Mouse (Mus musculus) heart, adult 2 months (tissue): ENCODE data around the gene Eml2. TPM values are rescaled to one million over a fixed set of nuclear protein-coding genes. Genes with fewer than 3 reads are reported as not detected.
A peak's percentile ranks its signal among the peaks of the same experiment; 100 is the strongest.

Source experiments
- DNase-seq, 2 experiments: peaks; one replicate each; pipeline ENCODE4 v3.0.0; 2021
- H3K27ac ChIP-seq: fragments of 200-600 bp; 2 replicates; pipeline ENCODE4 v1.8.1; 2022
- H3K27me3 ChIP-seq: fragments of 200-500 bp; 2 replicates; pipeline ENCODE4 v1.6.1; 2012; ENCODE audit warnings: mild to moderate bottlenecking, low read length, inconsistent platforms, mixed read lengths; ENCODE audit not compliant: control insufficient read depth, insufficient read depth
- H3K36me3 ChIP-seq: fragments of 200-500 bp; 2 replicates; pipeline ENCODE4 v1.6.1; 2012; ENCODE audit warnings: low read length, inconsistent platforms; ENCODE audit not compliant: control insufficient read depth, insufficient read depth
- H3K4me1 ChIP-seq: fragments of 200-500 bp; 2 replicates; pipeline ENCODE4 v1.6.1; 2011; ENCODE audit warnings: low read length; ENCODE audit not compliant: control insufficient read depth, insufficient read depth
- H3K4me3 ChIP-seq: fragments of 200-600 bp; 2 replicates; pipeline ENCODE4 v1.8.1; 2022
- H3K79me2 ChIP-seq: fragments of 200-500 bp; replicated peaks from 2 replicates; pipeline ENCODE4 v1.6.1; 2012; ENCODE audit warnings: mild to moderate bottlenecking, inconsistent platforms, low read length, moderate library complexity, mixed read lengths; ENCODE audit not compliant: control insufficient read depth, insufficient read depth
- H3K9ac ChIP-seq: fragments of 200-500 bp; 2 replicates; pipeline ENCODE4 v1.6.1; 2012; ENCODE audit warnings: low read depth, mild to moderate bottlenecking, control low read depth, inconsistent platforms, low read length, mixed read lengths
- CTCF ChIP-seq: fragments of 200-600 bp; IDR thresholded peaks from 2 replicates; pipeline ENCODE4 v1.8.1; 2022; ENCODE audit warnings: antibody characterized with exemption, mild to moderate bottlenecking, moderate library complexity
- EP300 ChIP-seq: fragments of 200-500 bp; IDR thresholded peaks from 2 replicates; pipeline ENCODE4 v1.6.1; 2011; ENCODE audit warnings: low read depth, low read length, control low read depth; ENCODE audit not compliant: insufficient read depth
- POLR2A ChIP-seq: fragments of 200-500 bp; IDR thresholded peaks from 2 replicates; pipeline ENCODE4 v1.6.1; 2011; ENCODE audit warnings: mild to moderate bottlenecking, low read depth, low read length, control low read depth; ENCODE audit not compliant: insufficient read depth
- WGBS: fragments of 180-500 bp; shearing (Covaris S2); methylation state at CpG from one replicate; pipeline ENCODE4 v1.1.7; 2018; 5-methylcytosine and 5-hydroxymethylcytosine counted together
- intact Hi-C: fragments of 180-260 bp; cut with DNase I; formaldehyde crosslinking; loops from one replicate; pipeline ENCODE4 v1.15.1; 2025
- polyA plus RNA-seq: library from polyadenylated mRNA; depleted of rRNA; stranded (reverse); fragments of >200 nt; gene quantifications from 2 replicates; pipeline ENCODE4 v1.2.3, GENCODE M21; 2012
- total RNA-seq, 2 experiments: library from RNA; stranded (reverse); gene quantifications; 2 replicates each; pipeline ENCODE4 v1.2.3; 2021

Eml2 gene
- total and polyA plus RNA-seq, 3 experiments = 35.6 to 38.8 (median 38.7) TPM

DNA sequence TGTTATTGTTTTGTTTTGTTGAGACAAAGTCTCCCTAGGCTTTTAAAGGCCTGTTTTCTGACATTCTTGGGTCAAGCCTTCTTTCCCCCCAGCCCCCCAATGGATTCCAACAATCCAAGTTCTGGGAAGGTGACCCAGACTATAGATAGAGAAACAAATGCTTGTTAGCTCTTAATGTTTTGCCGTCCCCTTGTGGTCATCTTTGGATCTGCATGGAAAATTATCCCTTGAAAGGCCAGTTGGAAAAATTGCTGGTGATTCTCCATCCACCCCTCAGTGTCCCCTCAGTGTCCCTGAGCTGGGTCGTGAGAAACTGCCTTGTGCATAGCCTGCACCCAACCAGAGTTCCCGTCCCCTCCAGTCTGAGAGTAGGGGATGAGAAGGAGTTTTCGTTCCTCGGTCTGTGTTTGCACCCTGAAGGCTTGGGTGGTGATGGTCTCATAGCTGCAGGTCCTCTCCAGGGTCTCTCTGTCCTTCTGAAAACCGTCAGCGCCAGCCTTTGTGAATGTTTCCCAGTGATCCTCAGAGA, 32.8 kb downstream of the Eml2 start:
- intact Hi-C loops = loop anchor here (1.0 to 5.0 kb wide), 2 partner anchors 31 to 52 kb away; no protein-coding TSS in a partner anchor
- TF ChIP-seq EP300 (no peak), CTCF (peak; percentile 89)
- Histone ChIP-seq H3K27me3 (no peaks in the 10 kb centered on the region; the same call in 1 of the 2 replicates), H3K79me2 (no peaks in the 10 kb centered on the region), H3K36me3 (no peaks in the 10 kb centered on the region), H3K27ac (no peak overlapping the region), H3K4me3 (no peak overlapping the region), H3K4me1 (peaks cover 3% of the 10 kb centered on the region), H3K9ac (no peak overlapping the region)
- 45% methylated on average over 7 of the region's 7 CpGs for WGBS
- no peak for DNase-seq

DNA sequence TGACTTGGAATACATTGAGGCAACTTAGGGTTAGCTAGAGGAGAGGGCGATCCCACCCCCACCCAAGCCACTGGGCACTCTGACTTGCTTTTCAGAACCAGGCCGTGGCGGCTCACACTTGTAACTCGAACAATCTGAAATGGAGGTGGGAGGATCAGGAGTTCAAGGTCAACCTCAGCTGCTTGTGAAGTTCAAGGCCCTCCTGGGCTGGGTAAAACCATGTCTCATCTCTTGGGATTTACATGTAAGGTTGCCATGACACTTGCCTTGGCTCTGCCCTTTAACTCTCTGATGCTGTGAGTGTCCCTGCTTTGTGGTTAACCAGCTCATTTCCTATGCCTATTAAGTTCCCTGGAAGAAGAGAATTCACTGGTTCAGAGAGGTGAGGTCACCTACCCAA, 33.3 kb downstream of the Eml2 start:
- Histone ChIP-seq H3K9ac (no peak overlapping the region), H3K27ac (no peak overlapping the region), H3K4me1 (peaks cover 3% of the 10 kb centered on the region), H3K27me3 (no peaks in the 10 kb centered on the region; the same call in 1 of the 2 replicates), H3K79me2 (no peaks in the 10 kb centered on the region), H3K4me3 (no peak overlapping the region), H3K36me3 (no peaks in the 10 kb centered on the region)
- intact Hi-C loops = loop anchor here (1.0 to 5.0 kb wide), 2 partner anchors 31 to 52 kb away; no protein-coding TSS in a partner anchor
- WGBS = 73% methylated on average over 4 of the region's 4 CpGs
- TF ChIP-seq EP300 (no peak), CTCF (no peak), POLR2A (no peak)
- DNase-seq = no peak

DNA sequence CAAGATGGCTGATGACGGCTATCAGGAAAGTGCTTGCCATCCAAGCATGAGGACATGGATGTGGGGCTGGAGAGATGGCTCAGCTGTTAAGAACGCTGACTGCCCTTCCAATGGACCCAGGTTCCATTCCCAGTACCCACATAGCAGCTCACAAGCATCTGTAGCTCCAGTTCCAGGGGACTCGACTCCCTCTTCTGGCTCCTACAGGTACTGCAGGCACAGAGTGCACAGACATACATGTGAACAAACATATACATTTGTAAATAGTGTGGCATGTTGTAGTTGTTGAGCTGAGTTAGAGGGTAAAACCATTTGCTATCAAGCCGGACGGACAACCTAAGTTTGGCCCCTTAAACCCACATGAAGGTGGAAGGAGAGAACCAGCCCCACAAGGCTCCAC, 33.8 kb downstream of the Eml2 start:
- H3K36me3 ChIP-seq = no peaks in the 10 kb centered on the region
- TF ChIP-seq CTCF = peak; percentile 50
- no peak for TF ChIP-seq EP300
- TF ChIP-seq POLR2A = no peak
- no peak overlapping the region for H3K4me3 ChIP-seq
- H3K79me2 ChIP-seq = no peaks in the 10 kb centered on the region
- H3K27ac ChIP-seq = no peak overlapping the region
- DNase-seq = no peak
- intact Hi-C loops = loop anchor here (5.0 kb wide), 1 partner anchor 62 kb away; the partner anchor contains the start of gene Vasp
- no peaks in the 10 kb centered on the region; the same call in 1 of the 2 replicates for H3K27me3 ChIP-seq
- 91% methylated on average over 5 of the region's 5 CpGs for WGBS
- peaks cover 3% of the 10 kb centered on the region for H3K4me1 ChIP-seq
- H3K9ac ChIP-seq = no peak overlapping the region

DNA sequence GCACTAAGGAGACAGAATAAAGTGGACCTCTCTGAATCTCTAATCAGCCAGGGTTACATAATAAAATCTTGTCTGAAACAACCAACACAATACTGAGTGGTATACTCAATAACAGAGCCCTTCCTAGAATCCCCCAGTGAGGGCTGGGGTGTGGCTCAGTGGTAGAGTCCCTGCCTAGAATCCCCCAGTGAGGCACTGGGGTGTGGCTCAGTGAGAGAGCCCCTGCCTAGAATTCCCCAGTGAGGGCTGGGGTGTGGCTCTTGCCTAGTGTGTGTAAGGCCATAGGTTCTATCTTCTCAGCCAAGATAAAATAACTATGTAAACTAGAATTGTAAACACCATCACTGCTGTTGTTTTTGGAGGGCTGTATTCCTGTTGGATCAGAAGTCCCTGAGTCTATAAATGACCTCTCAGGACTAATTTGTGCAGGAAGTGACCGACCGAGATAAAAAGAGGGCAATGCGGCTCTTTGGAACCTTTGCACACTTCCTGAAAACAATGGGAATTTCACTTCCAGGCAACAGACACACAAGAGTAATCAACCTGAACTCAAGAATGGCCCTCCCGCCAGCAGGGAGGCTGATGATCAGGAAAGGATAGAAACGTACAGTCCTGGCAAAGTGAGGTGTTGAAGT, 34.9 kb downstream of the Eml2 start:
- no peaks in the 10 kb centered on the region for H3K36me3 ChIP-seq
- WGBS = 39% methylated on average over 5 of the region's 5 CpGs
- H3K4me1 ChIP-seq = peaks cover 3% of the 10 kb centered on the region
- H3K27me3 ChIP-seq = no peaks in the 10 kb centered on the region; the same call in 1 of the 2 replicates
- peak overlapping the region; percentile 64 for H3K27ac ChIP-seq
- intact Hi-C loops = loop anchor here (5.0 kb wide), 1 partner anchor 61 kb away; the partner anchor contains the start of gene Vasp
- H3K9ac ChIP-seq = no peak overlapping the region
- no peaks in the 10 kb centered on the region for H3K79me2 ChIP-seq
- TF ChIP-seq CTCF = no peak
- no peak for TF ChIP-seq POLR2A
- no peak for TF ChIP-seq EP300
- H3K4me3 ChIP-seq = no peak overlapping the region
- peak in 1 of 2 experiments; percentile 30 for DNase-seq

DNA sequence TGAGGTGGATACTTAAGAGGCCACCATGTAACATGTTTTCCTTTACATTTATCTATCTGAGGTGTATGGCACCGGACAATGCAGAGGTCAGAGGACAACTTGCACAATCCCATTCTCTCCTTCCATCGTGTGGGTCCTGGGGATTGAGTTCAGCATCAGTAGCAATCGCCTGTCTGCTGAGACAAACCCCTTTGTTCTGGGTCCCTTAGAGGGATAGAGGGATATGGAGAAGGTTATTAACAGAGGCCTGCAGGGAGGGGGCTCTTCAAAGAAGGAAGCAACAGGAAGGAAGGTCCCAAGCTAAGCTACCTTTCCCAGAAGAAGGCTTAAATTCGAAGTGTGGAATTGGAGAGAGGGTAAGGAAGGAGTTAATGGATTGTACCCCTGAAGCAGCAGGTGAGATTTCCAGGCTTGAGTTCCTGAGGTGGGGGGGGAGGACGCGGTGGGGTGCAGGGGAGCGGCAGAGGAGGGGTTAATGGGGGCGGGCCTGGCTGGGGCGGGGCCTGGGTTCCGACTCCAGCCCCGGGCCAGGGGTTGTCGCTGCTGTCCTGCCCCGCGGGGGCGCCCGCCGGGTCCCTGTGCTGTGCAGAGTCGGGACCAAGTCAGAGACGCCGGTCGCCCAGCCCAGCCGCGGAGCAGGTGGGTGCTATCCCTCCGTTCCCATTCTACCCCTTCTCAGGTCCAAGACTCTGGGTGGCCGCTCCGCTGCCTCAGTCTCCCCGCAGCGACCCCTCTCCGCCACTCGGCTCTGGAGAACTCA, 36.0 kb downstream of the Eml2 start, which contains the start of gene Gpr4:
Gpr4 (plus strand) TSS at position 543 of the 760 bp plus-strand sequence.
- H3K9ac ChIP-seq = peak within 1 kb of the TSS; percentile 85
- no peaks in the 10 kb centered on the region for H3K79me2 ChIP-seq
- DNase-seq = peak; percentile 62 to 72
- H3K27me3 ChIP-seq = no peaks in the 10 kb centered on the region; the same call in 1 of the 2 replicates
- peaks cover 5% of the 10 kb centered on the region for H3K4me1 ChIP-seq
- 6% methylated on average over 28 of the region's 30 CpGs for WGBS
- H3K4me3 ChIP-seq = peak within 1 kb of the TSS; percentile 55
- intact Hi-C loops = loop anchor here (5.0 kb wide), 1 partner anchor 60 kb away; the partner anchor contains the start of gene Vasp
- peak within 1 kb of the TSS; percentile 86 for H3K27ac ChIP-seq
- peaks cover 3% of the 10 kb centered on the region for H3K36me3 ChIP-seq
- TF ChIP-seq EP300 = no peak
- TF ChIP-seq POLR2A = peak; percentile 56
- TF ChIP-seq CTCF = peak; percentile 60
